Mouse (Mus musculus): ENCODE results near the gene Fcrla.
A peak's percentile ranks its signal among the peaks of the same experiment; 100 is the strongest.

The Fcrla gene

DNA sequence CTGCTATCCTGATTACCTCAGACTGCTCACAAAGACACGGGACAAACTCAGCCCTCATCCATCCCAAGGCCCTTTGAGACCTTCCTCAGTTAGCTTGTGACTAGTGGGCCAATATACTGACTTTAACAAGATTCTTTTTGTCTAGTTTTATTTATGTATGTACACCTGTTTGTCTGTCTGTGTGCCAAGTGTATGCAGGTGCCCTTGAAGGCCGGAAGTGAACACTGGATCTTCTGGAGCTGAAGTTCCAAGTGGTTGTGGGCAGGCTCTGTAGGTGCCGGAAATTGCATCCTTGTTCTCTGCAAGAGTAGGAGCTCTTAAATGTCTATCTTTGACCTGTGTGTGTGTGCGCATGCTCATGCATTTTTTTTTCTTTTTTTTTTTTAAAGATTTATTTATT, 1.9 kb upstream of the Fcrla start:
- no peak for DNase-seq (ENCODE audit: low read depth, low spot score)

DNA sequence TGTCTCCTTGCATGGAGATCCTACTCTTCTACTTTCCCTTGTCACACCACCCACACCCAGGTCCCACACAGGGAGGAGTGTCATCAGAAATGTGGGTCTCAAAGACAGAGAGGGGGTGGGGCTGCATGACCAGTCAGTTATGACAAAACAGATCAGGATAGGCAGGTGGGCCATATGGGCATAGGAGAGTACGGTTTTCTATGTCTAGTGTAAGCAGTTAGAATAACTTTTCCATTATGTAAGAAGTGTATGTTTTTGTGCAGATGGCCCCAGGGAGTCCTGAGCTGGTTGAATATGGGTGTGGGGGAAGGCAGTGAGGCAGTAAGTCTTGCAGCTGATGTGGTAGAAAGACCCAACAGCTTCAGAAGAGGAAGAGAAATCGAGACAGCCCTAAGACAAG, 1.1 kb upstream of the Fcrla start:
- DNase-seq (ENCODE audit: low read depth, low spot score) = no peak

DNA sequence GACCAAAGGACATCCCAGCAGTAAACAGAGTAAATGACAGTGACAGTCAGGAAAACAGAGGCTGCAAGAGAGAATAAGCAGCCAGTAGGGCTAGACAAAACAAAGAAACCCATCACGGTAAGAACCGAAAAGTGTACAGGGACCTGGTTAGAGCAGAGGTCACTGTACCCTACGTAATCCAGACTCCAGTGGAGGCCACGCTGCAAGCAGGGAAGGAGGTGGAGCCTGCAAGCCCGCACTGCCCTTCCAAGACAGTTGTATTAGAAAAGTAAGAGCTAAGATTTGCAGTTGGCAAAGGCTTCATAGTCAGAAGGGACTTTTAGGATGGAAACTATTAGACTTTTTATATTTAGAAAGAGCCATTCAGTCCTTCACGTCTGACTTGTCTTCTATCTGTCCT, 442 bp downstream of the Fcrla start:
- no peak for DNase-seq (ENCODE audit: low read depth, low spot score)

DNA sequence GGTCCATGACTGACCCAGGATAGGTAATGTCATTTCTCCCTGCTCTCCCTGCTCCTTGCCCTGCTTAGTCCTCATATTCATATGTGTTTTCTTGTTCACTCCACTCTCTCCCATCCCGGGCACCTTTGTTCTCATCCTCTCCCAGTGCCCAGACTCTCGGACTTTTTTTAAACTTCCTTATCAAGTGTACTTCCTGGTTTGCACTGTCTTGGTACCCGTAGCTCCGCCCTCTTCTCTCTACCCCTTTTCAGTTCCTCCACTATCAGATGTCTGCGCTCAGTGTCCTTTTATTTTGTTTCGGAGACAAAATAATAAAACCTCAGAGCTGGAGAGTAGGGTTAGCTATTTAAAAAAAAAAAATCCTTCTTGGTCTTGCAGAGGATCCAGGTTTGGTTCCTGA, 2.9 kb downstream of the Fcrla start:
- DNase-seq (ENCODE audit: low read depth, low spot score) = peak; percentile 34

DNA sequence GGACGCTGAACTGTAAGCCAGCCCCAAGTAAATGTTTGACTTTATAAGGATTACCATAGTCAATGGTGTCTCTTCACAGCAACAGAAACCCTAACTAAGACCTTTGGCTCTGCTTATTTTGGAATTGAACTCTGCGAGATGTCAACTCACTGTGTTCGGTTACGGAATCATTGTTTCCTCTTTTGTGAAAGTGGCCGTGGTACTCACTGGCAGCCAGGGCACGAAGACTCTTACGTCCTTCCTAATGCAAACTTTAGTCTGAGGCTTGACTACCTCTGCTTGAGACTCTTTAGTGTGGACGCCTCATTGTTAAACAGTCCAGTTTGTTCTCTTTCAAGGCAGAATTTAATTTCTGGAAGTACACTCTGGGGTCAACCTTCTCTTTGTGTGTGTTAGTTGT, 8.1 kb downstream of the Fcrla start:
- no peak for DNase-seq (ENCODE audit: low read depth, low spot score)

DNA sequence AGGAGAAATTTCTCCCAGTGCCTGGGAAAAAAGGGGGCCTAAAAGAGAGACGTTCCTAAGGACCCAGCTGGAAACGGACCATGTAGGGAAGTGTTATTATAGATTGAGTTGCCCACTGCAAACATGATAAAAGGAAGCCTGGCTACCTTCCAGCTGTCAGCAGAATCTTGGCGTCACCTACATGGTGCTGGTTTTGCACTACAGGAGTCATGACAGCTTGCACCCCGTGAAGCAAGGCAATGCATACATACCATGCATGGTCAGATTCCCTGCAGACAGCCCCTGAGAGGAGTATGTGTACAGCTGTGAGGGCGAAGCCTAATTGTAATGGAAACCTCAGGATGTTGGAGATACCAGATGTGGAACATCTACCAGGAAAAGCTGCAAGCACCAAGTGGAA, 11.7 kb downstream of the Fcrla start:
- DNase-seq (ENCODE audit: low read depth, low spot score) = no peak

DNA sequence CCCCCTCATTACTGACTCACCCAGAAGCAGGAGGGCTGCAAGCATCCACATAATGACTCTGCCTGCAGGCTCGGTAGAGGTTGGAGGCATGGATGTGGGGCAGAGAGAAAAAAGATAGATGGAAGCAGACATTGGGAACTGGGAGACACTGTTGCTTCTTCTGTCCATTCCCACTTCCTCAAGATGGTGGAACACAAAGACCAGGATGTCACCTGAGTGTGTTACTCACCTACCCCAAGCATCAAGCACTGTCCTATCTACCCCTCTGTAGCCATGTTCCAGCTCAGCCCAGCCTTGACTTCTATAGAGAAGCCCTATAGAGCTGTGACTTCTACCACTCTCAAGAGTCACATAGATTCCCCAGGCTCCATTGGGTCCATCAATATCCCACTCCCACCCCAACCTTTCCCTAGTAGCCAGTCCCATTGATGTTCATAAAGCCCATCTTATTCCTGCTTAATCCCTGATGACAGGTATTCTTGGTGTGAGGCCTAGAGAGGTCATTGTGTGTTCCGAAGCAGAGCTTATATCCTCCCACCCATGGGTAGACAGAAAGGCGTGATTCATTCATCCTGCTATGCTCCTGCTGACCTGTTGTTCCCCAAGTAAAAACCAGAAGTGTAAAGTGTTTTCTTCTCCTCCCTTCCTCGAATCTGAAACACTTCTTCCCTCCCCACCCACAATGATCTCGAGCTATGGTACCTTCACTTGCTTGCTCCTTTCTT, 14.3 kb downstream of the Fcrla start, which contains the start of gene Fcrlb:
Gene Fcrlb, minus strand, starts transcription at position 51 of the 725 bp plus-strand sequence.
- DNase-seq (ENCODE audit: low read depth, low spot score) = no peak

DNA sequence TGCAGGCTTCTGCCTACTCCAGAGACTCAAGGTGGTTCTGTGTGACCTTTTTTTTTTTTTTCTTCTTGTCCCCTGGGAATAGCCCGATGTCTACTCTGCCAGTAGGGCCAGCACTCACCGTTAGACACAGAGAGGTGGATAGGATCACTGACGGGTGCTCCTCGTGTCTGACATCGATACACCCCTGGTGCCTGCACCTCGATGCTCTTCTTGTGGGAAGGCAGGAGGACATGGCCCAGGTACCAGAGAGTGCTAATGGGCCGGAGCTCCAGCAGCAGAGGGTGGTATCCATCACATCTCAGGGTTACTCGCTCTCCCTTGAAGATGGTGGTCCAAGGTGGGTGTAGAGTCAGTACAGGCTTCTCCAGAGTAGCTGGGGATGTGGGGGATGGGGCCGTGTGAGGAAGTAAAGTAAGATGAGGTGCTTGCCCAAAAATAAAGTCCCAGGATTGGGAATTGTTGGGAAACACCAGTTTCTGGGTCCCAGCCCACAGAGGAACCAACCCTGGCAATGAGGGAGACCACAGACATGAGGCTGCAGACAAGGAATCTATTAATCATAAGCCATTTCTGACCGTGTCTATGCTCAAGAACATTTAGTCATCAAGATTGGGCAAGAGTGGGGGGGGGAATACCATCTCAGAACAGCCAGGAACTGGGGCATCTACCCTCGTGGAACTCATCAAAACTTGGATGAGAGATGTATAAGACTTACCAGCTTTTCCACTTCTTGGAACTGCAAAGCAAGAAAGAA, 15.3 kb downstream of the Fcrla start:
- DNase-seq (ENCODE audit: low read depth, low spot score) = no peak

DNA sequence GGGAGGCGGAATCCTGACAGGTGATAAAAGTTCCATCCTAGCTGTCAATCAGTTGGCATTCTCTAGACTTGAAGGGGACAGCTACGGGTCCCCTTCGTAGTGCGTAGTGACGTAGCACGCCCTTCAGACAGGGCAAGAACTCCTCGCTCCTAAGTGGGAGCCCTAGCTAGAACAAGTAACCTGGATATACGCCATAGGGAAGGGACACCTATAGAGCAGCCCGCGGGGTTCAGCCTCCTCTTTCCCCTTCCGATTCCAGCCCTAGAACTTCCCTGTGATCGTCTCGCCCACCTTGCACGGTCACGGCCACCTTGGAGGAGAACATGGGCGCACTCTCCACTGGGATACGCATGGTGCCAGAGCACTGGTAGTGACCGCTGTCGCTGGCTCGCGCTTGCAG, 19.0 kb downstream of the Fcrla start:
- no peak for DNase-seq (ENCODE audit: low read depth, low spot score)

DNA sequence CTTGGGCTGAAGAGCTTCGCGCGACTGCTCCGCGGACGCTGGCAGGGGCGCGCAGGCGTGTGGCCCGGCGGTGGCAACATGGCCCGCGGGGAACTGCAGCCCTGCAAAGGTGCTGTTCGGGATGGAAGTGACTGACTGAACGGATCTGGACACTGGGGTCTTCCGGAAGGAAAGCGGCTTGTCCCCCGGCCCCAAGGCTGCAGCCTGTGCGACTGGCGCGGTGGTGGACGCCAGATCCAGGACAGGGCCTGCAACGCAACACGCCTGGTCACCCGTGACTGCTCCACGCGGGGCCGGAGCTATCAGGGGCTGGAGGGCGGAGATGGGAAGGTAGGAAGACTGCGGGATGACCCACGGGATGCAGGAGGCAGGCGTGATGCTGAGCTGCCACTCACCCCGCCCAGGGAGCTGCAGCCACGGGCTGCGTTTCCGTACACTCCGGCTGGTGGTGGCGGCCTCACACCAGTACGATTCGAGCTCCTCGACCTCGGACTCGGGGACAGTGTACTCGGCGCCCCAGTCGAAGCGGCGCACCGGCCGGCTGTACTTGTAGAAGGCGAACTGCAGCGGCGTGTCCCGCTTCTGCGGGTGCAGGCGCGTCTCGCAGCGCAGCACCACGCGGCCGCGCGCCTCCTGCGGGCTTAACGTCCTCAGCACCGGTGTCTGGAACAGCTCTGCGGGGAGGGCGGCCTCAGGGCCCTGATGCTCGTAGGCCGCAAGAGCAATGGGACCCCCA, 19.8 kb downstream of the Fcrla start:
- peak; percentile 24 for DNase-seq (ENCODE audit: low read depth, low spot score)

DNA sequence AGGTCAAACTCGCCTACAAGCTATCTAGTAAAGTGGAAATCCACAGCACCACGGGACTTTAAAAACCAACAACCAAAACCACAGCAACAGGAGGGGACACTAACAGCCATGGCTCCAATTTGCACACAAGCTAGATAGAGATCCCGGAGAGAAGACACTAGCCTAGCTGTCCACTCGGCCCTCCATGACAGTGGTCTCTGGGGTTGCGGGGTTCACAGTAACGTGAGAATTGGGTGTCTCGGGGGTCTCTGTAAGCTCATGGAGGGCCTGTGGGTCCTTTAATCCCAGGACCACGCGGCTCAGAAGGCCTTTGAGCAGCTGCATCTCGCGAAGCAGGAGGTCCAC, 20.3 kb downstream of the Fcrla start:
- DNase-seq (ENCODE audit: low read depth, low spot score) = no peak

DNA sequence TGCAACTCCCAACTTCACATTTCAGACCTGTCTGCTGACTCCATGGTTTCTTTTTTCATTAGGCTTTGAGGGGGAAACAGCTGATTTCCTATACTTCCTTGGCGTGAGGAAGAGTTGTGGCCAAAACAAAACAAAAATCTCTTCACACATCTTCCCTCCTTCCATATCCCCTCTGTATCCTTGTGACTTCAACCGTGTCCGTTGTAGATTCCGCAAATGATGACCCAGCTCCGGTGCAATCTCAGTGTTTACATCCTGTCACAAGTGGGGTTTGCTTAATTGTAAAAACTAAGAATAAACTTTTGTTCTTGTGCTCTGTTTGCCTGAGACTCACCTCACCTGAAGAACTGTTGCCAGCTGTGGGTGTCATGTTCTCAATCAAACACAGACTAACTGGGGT, 23.9 kb downstream of the Fcrla start:
- DNase-seq (ENCODE audit: low read depth, low spot score) = no peak

DNA sequence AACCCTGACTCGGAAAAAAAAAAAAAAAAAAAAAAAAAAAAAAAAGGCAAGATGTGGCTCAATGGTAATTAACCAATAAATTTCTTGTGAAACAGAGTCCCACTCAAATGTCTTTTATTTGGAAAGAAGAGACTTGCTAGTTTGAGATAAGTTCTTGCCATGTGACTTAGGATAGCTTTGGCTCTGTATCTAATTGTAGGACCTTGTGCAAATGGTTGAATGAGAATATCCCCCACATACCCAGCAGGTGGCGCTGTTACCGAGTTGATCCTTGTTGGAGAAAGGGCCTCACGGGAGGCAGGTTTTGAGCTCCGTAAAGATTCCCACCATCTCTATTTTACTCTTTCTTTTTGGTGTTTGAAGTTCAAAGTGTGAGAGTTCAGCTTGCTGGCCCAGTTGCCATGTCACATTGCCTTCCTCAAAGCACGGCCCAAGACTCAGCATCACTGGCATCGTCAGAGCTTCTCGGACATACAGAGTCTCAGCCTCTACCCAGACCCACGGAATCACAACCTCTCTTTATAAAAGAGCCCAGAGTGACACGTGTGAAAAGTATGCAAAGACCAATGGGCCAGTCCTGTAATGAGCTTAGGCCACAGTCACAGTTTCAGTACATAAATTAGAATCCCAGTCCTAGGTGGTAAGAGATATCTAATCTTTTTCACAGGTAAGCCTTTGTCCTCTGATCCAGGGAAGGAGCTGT, 25.7 kb downstream of the Fcrla start:
- DNase-seq (ENCODE audit: low read depth, low spot score) = peak; percentile 88

DNA sequence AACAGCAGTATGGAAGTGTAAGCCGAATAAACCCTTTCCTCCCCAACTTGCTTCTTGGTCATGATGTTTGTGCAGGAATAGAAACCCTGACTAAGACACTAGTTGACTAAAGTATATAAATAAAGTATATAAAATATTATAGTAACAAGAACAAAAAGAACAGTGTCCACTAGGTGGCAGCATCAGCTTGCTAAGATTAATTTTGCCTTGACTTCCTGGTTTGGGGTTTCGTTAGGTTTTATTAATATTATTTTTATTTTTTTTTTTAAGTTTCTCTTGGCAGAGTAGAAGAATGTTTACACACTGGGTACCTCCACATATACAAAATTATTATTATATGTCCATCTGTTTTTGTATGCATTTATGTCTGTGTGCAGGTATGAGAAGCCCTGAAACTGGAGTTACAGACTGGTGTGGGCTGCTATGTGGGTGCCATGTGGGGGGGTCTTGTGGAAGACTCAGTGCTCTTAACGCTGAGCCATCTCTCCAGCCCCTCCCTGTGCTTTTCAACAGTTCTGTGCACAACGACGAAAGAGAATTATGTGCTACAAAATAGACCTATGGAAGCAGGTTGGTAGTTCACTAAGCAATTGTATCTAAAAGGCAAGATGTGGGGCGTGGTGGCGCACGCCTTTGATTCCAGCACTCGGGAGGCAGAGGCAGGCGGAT, 26.4 kb downstream of the Fcrla start:
- DNase-seq (ENCODE audit: low read depth, low spot score) = peak; percentile 84

DNA sequence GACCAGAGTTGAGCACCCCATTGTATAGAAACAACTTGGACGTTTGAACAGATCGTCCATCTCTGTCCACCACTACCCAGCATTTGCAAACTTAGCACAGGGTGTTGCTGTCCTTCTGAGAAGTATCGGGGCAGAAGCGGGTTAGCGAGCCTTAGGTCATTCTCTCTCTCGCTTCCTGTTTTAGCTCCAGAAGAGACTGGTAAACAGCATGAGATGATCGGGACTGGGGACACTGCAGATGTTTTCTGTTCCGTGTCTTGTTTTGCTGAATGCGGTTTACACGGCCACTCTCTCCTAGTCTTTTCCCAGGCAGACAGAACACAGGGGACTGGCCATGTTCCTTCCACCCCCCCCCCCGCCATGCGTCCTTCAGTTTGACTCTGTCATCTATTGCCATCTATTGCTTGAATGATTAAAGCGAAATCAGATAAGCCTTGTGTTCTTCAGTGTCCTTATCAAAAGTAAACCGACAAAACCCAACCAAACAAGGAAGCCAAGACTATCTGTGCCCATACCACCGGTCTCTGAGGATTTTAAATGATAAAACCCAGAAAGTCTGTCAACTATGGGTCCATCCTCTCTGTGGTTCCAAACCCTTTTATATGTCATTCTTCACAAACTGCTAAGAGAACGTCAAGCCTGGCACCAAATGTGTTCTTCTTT, 28.8 kb downstream of the Fcrla start:
- DNase-seq (ENCODE audit: low read depth, low spot score) = no peak

DNA sequence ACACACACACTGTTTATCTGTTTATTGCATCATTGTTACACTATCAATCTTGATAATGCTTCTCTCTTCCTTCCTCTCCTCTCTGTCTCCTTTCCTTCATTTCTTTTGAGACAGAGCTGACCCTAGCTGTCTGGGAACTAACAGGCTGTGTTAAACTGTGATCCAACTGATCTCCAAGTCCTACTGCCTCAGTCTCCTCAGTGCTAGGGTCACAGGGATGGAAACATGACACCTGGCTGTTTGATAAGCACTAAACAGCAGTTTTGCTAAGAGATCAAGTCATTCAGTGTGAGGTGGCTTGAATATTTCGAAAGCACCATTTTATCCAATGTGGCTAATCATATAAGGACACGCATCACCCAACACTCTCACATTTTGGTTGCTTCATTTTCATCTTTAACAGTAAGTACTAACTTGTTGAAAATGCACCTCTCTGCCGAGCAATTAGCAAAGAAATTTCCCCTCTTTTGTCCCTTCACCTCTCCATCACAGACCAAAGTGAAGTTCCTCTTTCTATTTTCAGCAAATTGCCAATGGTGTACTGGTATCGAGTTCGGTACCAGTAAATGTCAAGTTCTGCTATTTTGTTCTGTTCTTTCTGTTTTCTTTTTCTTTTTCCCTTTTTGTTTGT, 30.6 kb downstream of the Fcrla start:
- DNase-seq (ENCODE audit: low read depth, low spot score) = no peak

DNA sequence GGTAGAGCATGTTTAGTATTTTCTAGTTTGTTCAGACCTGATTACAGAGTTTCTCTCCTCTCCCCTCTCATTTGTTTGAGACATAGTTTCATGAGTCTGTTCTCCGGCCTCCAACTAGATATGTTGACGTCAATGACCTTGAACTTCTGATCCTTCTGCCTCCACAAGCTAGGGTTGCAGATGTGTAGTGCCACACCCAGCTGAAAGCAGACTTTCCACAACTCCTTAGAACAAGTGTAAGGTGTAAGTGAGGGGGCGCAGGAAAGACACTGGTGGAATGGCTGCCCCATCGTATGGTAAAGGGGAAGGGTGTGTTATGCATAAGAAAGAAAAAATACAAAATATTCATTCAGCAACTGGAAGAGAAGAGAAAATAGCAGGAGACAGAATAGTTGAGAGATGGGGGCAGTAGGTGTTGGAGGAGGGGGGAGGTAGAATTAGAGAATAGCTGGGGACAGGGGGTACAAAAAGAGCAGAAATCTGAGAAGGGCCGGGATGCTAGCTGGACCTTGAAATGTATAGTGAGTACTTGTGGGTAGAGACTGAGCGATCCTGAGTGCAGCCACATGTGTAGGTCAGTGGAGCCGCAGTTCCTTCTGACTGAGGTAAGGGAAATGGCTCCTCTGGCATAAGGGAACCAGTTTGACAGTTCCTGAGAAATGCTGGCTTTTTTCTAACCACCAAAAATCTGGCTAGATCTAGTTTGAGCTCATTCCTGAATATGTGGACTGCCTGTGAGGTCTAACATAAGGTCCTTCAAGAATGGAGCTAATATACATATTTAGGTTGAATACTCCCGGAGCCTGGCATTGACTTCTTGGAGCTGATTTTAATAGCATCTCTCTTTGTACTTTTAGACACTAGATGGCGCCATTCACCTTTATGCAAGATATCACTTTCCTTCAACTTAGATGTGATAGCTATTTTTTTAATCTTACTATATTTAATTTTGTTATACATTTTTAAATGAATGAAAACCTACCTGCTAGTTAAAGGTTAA, 32.5 kb downstream of the Fcrla start:
- peak; percentile 76 for DNase-seq (ENCODE audit: low read depth, low spot score)

DNA sequence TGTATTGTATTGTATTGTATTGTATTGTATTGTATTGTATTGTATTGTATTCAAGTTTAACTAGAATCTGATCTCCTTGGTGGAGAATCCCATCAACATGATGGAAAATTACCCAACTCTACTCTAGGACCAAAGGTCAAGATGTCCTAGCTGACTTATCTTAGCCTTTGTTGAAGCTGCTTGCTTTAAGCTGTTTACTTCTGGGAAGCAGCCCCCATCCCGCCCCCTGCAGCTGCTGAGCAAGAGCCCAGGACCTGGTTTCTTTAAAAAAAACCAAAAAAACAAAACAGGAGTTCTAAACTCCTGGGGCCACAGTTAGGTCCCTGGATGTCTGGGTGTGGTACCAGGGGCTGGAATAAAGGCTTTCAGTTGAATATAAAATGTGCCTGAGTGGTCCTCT, 35.1 kb downstream of the Fcrla start:
- DNase-seq (ENCODE audit: low read depth, low spot score) = no peak

DNA sequence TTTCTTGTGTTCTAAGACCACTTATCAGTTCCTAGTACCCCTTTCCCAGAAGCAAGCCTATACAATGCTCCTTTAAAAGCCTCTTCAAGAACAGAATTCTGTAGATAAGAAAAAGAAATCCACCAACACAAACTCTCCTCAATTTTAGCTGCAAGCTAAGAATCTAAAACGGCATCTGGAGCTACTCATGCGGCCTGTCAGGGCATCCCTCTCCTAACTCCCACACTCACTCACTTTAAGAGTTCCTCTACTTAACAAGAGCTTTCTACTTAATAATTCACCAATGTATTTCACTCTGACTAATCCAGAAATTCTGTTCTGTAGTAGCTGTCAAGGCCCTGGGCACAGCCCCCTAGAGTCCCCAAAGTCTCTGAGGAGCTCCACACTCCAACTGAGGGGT, 35.7 kb downstream of the Fcrla start:
- DNase-seq (ENCODE audit: low read depth, low spot score) = no peak
